ENCODE assay signal across 12 mouse cellular contexts in the genomic region with DNA sequence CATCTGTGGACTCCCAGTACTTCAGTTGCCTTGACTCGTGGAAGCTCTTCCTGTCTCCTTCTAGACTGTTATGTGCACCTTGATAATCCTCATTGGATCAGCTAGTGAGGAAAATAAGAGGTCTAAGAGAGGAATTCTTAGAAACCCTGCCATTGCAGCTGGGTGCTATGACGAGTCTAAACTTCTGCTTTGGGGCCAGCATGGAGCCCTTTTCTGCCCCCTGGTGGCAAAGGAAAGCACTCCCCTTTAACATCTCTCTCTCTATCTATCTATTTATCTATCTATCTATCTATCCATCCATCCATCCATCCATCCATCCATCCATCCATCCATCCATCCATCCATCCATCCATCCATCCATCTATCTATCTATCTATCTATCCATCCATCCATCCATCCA. TPM values are rescaled to one million over a fixed set of nuclear protein-coding genes. Genes with fewer than 3 reads are reported as not detected.
DNase-seq lines count a peak whose midpoint lies in the region; ATAC-seq and TF ChIP-seq lines count a peak whose summit lies in the region.
"Not testable (repeated sequence)": the region's sequence is repeated elsewhere in the genome, so short reads cannot be mapped to it uniquely, and the experiment has no call there.
"Had no signal": no experiment of that assay in that cellular context is flagged by ENCODE, and none has a peak within 500 bp of the region (broad histone marks: within the 10 kb centered on the region; RNA-seq: fewer than 3 reads in every experiment).

No protein-coding gene starts in this region.

- not testable (repeated sequence) for H3K27me3 ChIP-seq in forebrain, postnatal 0 days (ENCODE audit: insufficient read depth, low read length); hindbrain, postnatal 0 days (ENCODE audit: insufficient read depth, low read length); limb, embryonic 11.5 days (ENCODE audit: control insufficient read depth, insufficient read depth, low read length); spleen, adult 2 months (ENCODE audit: control insufficient read depth, insufficient read depth, low read length)

- not testable (repeated sequence) for H3K9me3 ChIP-seq in forebrain, postnatal 0 days (ENCODE audit: low read length); hindbrain, postnatal 0 days (ENCODE audit: low read length); limb, embryonic 11.5 days (ENCODE audit: control insufficient read depth, low read length)

- ATAC-seq in forebrain, postnatal 0 days; hindbrain, postnatal 0 days; limb, embryonic 11.5 days (ENCODE audit: insufficient number of reproducible peaks, low FRiP score, low TSS enrichment, low read depth): not testable (repeated sequence)
- 0 out of 2 replicates have a peak, but pooled peaks have one; percentile 50 for ATAC-seq in megakaryocyte-erythroid progenitor cell, adult 5-6 weeks (replicated peaks; ENCODE audit: low FRiP score, low TSS enrichment, poor library complexity, severe bottlenecking)

- DNase-seq in A20 (ENCODE audit: low read depth, low spot score), result peak; percentile 54
- peak; percentile 47 to 53 for DNase-seq in adrenal gland, adult 18-20 months (ENCODE audit: low spot score in 2 of 2)
- DNase-seq in cerebellum, adult 8-10 months, result peak; percentile 13
- not testable (repeated sequence) for DNase-seq in forebrain, postnatal 0 days
- peak; percentile 33 for DNase-seq in hindbrain, postnatal 0 days (ENCODE audit: low spot score)
- DNase-seq in limb, embryonic 11.5 days (ENCODE audit: low spot score), result peak; percentile 58
- peak; percentile 14 to 34 for DNase-seq in spleen, adult 2 months (ENCODE audit: low read depth in 1 of 2, low spot score in 2 of 2)

- not testable (repeated sequence) for H3K4me3 ChIP-seq in forebrain, postnatal 0 days (ENCODE audit: low read depth, low read length); hindbrain, postnatal 0 days (ENCODE audit: low read length); limb, embryonic 11.5 days (ENCODE audit: low read depth, low read length); spleen, adult 2 months (ENCODE audit: extremely low read depth, insufficient read depth, insufficient read length)

- TF ChIP-seq CTCF in forebrain, postnatal 0 days (IDR thresholded peaks at IDR 0.05; ENCODE audit: low read depth), result peak; percentile 43; the same call in 1 of the 2 replicates
- peak; percentile 54 for TF ChIP-seq CTCF in hindbrain, postnatal 0 days (IDR thresholded peaks at IDR 0.05; ENCODE audit: low read depth)
- TF ChIP-seq CTCF in spleen, adult 2 months (IDR thresholded peaks at IDR 0.05; ENCODE audit: extremely low read depth, insufficient read depth, insufficient read length, insufficient replicate concordance), result peak; percentile 37; the same call in 1 of the 2 replicates

- not testable (repeated sequence) for H3K4me1 ChIP-seq in forebrain, postnatal 0 days (ENCODE audit: insufficient read depth); hindbrain, postnatal 0 days (ENCODE audit: insufficient read depth, low read length); limb, embryonic 11.5 days (ENCODE audit: control insufficient read depth, insufficient read depth, low read length); spleen, adult 2 months (ENCODE audit: control insufficient read depth, insufficient read depth, insufficient read length)

- H3K36me3 ChIP-seq in forebrain, postnatal 0 days (ENCODE audit: insufficient read depth); hindbrain, postnatal 0 days (ENCODE audit: insufficient read depth, low read length); limb, embryonic 11.5 days (ENCODE audit: control insufficient read depth, insufficient read depth, low read length); spleen, adult 2 months (ENCODE audit: control insufficient read depth, insufficient read depth, low read length): not testable (repeated sequence)

- not testable (repeated sequence) for H3K9ac ChIP-seq in forebrain, postnatal 0 days; hindbrain, postnatal 0 days (replicated peaks; ENCODE audit: low read length); limb, embryonic 11.5 days (ENCODE audit: low read length)

- H3K27ac ChIP-seq in forebrain, postnatal 0 days (ENCODE audit: low read depth, low read length); hindbrain, postnatal 0 days; limb, embryonic 11.5 days (replicated peaks; ENCODE audit: low read depth, low read length); spleen, adult 2 months (ENCODE audit: insufficient read depth, low read length): not testable (repeated sequence)

- H3K4me2 ChIP-seq in forebrain, postnatal 0 days (ENCODE audit: low read depth); hindbrain, postnatal 0 days (ENCODE audit: low read depth, low read length); limb, embryonic 11.5 days (ENCODE audit: low read depth, severe bottlenecking): not testable (repeated sequence)

- 15% methylated on average over 2 of the region's 2 CpGs for WGBS in forebrain, postnatal 0 days
- WGBS in hindbrain, postnatal 0 days, result 24% methylated on average over 2 of the region's 2 CpGs
- WGBS in limb, embryonic 11.5 days, result 26% methylated on average over 2 of the region's 2 CpGs
- WGBS in spleen, adult 2 months, result 9% methylated on average over 2 of the region's 2 CpGs

- TF ChIP-seq POLR2A in spleen, adult 2 months (IDR thresholded peaks at IDR 0.05; ENCODE audit: low read depth, low read length), result not testable (repeated sequence)

RNA-seq across cellular contexts. Expression of gene Slc6a12, which starts 23.7 kb away (rescaled TPM):
- under 1 TPM; 0.13 to 0.58 TPM for total RNA-seq in adrenal gland, adult 18-20 months (2021)
- total RNA-seq in forebrain, postnatal 0 days (2014; rRNA removed), result 5.0 and 5.6 TPM in 2 replicates
- polyA plus RNA-seq in forebrain, postnatal 0 days (2015; fragmentation: Nextera tagmentation; extraction: Ambion mirVana), result 2.1 and 2.8 TPM in 2 replicates
- 7.1 and 12.8 TPM in 2 replicates for total RNA-seq in hindbrain, postnatal 0 days (2014; rRNA removed)
- polyA plus RNA-seq in hindbrain, postnatal 0 days (2015; fragmentation: Nextera tagmentation; extraction: Ambion mirVana), result 5.7 and 5.9 TPM in 2 replicates
- polyA plus RNA-seq in limb, embryonic 11.5 days (2014; fragmentation: Nextera tagmentation; extraction: Ambion mirVana), result 0.53 TPM in 1 of 2 replicates, not detected in the other
- 2.5 TPM in 1 of 2 replicates, not detected in the other for total RNA-seq in megakaryocyte-erythroid progenitor cell, adult 5-6 weeks (2014; fragmentation: Nextera tagmentation)
- total RNA-seq in megakaryocyte-erythroid progenitor cell, adult 5-6 weeks (2017), result not detected in 2 replicates
- polyA plus RNA-seq in spleen, adult 2 months (2012; rRNA removed), result 1.9 and 2.4 TPM in 2 replicates
- polyA plus RNA-seq: CD4-positive, CD25-positive, alpha-beta regulatory T cell, adult 4 months; embryonic facial prominence, embryonic 15.5 days; heart, embryonic 14.5 days; stomach, embryonic 14.5 days had no signal
